Mouse (Mus musculus): ENCODE measurements around the gene Depdc1b.

The Depdc1b gene

DNA sequence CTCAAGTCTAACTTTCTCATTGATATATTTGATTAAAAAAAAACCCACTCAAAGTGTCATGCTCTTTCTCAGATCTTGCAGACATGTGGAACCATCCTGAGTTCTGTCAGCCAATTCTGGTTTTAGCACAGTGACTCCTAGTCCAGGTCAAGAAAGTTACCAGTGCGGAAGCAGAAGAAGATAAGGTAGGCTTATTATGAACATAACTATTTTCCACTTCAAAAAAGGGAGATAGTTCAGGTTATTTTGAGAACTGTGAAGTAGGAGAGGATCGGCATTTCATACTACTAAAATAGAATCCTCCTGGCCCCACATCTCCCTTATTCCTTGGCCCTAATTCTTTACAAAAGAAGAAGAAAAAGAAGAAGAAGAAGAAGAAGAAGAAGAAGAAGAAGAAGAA lies 121.3 kb downstream of the Depdc1b start:
- DNase-seq (ENCODE audit: low read depth, low spot score): no peak

- no peak for DNase-seq (ENCODE audit: low read depth, low spot score)
These were observed 122.9 kb downstream of the Depdc1b start for GRCm38 (mm10) chr13:108439012-108439411.

DNA sequence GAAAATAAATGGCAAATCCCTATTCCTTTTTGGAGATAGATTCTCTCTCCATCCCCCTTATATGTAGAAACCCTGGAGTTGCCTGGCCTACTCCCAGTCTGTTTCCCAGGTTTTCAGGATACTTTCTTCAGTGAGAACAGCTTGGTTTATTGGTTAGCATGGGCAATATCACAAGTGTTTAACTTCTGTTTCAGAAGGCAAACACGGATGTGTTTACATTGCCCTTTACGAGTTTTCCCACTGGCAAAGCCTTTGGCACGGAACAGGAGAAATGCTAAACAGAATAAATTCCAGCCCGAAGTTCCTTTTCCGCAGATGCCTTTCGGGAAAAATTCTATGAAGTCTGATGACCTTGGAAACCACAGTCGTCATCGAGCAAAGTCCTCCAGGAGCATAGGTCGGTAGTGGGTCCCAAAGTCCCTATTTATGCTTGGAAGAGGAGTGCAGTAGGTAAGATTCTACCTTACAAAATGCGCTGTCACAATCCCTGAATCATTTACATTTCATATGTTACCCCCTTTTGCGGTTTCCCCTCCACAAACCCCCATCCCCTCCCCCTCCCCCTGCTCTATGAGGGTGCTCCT lies 132.3 kb downstream of the Depdc1b start:
- DNase-seq (ENCODE audit: low read depth, low spot score): no peak

GRCm38 (mm10) chr13:108449116-108450097 lies 133.3 kb downstream of the Depdc1b start, which contains the start of gene Pde4d:
Gene Pde4d (plus strand): TSS chr13:108449948.
- no peak for DNase-seq (ENCODE audit: low read depth, low spot score)

GRCm38 (mm10) chr13:108451122-108451521 lies 135.0 kb downstream of the Depdc1b start:
- DNase-seq (ENCODE audit: low read depth, low spot score): no peak

DNA sequence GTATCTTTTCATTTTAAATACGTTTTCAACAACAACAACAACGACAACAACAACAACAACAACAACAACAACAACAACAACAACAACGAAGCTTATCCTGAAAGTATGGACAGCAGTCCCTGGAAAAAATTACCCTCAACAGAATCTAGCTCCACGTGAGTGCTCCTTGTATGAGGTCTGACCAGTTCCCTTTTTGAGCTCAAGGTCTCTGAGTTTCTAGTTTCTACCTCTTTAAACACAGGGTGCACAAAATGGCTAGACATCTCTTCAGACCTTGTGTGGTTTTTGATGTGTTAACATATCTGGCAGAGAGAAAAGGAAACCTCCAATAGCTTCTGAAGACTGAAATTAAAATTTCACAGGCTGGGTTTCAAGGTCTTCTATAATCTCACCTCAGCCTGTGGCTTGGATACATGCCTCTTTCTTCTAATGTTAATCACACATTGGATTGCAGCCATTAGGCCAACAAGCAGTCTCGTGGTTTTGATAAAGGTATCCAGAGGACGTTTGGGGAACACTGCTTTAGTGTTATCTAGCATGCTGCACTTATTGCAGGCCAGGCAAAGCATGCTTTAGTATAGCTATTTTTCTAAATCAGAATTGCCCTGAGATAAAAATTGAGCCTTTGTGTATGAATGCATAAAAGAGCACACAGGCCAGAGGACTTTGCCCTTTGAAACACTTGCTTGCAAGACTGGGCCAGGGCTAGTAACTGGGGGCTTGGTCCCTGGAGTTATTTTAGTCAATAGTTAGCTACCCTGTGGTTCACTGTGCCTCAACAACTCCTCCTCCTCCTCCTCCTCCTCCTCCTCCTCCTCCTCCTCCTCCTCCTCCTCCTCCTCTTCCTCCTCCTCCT lies 137.2 kb downstream of the Depdc1b start:
- DNase-seq (ENCODE audit: low read depth, low spot score): no peak
